Mouse (Mus musculus) megakaryocyte progenitor cell, adult 5-6 weeks (primary cell): ENCODE measurements around the gene Pgf. TPM values are rescaled to one million over a fixed set of nuclear protein-coding genes. Genes with fewer than 3 reads are reported as not detected.
"Not testable (repeated sequence)": the region's sequence is repeated elsewhere in the genome, so short reads cannot be mapped to it uniquely, and the experiment has no call there.

Experiments used
- ATAC-seq: replicated peaks from 2 replicates; pipeline ENCODE4 v1.8.0; 2016; ENCODE audit warnings: mild to moderate bottlenecking, moderate TSS enrichment, inconsistent platforms; ENCODE audit not compliant: poor library complexity
- total RNA-seq, 2 experiments: library from RNA; stranded (forward) in 1 of 2; stranded (reverse) in 1 of 2; fragments of 157-497, 149-512 nt in 1 of 2; fragments of 200-1000 nt in 1 of 2; gene quantifications; 2 replicates each; pipeline versions ENCODE4 v1.2.3 to v1.2.4; 2015 to 2017

The Pgf gene
- total RNA-seq, 2 experiments from 2014 or later, result not detected

- ATAC-seq, result no peak
Measured at GRCm38 (mm10) chr12:85159592-85159991, 18.0 kb downstream of the Pgf start.

- no peak for ATAC-seq
Measured at GRCm38 (mm10) chr12:85158801-85159200, 18.8 kb downstream of the Pgf start.

- no peak for ATAC-seq
Measured at GRCm38 (mm10) chr12:85157797-85158460, 19.7 kb downstream of the Pgf start.

DNA sequence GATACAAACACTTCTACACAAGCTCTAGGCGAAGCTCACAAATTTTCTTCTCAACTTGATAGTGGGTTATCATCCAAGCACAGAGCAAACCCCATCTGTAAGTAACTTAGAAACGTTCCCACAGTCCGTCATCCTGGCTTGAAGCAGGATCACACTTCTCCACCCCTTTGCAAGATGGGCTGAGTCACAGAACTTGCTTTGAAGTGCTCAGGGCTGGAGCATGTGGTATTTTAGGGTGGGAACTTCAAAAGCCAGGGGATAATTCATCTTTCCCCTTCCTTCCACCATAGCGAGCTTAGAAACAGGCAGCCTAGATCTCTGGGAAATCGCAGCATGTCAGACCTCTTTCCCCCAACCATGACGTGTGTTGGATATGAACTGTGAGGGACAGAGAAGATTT lies 21.3 kb downstream of the Pgf start:
- no peak for ATAC-seq

DNA sequence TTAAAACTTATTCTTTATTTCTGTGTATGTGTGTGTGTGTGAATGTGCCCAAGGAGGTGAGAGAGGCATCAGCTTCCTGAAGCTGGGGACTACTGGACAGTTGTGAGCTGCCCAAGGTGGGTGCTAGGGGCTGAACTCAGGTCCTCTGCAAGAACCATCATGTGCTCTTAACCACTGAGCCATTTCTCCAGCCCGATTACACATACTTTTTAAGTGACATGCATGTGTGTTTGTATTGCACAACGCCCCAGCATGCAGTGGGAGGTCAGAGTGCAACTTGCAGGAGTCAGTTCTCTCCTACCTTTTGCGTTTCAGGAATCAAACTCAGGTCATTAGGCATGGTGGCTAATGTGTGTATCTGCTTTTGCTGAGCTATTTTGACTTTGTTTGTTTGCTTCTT lies 24.6 kb downstream of the Pgf start:
- ATAC-seq, result peak; percentile 35; the same call in 1 of the 2 replicates

DNA sequence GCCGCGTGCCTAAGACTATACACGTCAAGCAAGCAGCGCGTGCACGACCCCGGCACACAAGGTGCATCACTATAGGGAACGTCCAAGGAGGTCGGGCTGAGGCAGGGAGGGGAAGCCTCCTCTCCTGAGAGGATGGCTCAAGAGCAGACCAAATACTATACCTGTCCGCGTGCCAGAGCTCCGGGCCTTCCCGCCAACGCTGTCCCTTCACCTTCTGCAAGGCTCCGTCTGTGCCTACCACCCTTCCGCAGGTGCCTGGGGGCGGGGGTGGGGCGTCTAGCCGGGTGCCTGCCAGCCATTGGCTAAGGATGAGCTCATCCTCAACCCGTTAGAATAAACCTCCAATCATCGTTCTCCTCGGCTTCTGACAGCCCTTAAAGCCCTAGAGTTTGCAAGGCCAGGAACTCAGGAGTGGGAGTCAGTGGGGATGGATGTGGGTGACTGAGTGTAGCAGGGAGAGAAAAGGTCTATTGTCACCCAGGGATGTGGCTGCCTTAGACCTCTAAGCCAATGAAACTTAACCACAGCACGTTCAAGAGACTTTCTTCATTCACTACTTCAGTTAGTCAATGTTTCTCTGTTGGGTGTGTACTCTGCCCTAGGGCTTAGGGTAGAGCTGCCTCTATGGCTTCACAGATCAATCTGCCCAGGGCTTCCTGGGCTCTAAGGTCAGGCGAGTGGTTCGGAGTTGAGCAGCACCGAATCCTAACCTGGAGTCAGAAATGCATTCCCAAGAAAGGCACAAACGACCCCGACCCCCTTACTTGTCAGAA lies 26.4 kb downstream of the Pgf start, which contains the start of gene Rps6kl1:
Gene Rps6kl1 (minus strand): TSS at position 263 of the 773 bp plus-strand sequence.
- peak; percentile 87 for ATAC-seq

DNA sequence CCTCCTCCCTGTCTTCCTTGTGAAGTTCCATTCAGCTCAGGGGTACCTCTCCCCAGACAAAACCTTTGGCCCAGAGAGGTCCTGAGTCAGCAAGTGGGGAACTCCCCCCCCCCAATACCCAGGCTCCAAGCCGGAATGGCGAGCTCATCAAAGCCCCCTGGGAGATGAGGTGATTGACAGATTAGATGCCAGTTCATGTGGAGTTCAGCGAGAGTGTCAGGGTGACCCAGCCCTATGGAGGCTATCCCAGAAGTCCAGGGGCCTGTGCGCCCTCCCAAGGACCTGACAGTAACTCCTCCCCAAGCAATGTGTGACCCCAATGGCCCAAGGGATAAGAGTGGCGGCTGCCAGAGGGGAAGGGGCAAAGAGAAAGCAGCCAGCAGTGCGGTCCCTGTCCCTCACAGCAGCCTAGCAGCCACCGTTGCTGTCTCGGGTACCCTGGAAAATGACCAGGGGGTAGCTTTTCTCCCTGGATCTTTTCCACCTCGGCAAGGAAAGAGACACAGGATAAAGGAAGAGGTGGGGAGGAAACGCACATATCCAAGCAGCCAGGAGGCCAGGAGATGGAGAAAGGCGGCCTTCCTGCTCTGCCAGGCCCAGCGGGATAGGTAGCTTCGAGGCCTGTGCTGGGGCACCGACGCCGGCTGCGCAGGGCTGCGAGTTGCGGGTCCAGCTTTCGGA lies 27.1 kb downstream of the Pgf start:
- no peak for ATAC-seq

GRCm38 (mm10) chr12:85146881-85147280 lies 30.7 kb downstream of the Pgf start:
- ATAC-seq, result no peak

DNA sequence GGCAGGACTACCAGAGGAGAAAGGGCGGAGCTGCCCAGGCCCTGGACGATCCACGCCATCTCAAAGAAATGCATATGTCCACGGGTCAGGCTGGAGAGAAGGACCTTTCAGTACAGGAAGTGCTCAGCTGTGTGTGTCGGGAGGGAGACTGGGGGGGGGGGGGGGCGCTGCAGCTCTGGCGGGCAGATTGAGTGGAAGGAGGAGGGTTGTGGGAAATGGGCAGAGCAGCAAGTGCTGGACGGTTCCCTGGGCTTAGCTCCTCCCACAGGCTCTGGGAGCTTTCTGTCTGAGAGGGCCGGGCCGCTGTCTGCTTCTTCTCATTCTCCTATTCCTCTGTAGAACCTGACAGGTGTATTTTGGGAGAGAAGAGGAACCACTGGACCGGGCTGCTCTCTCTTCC lies 31.2 kb downstream of the Pgf start:
- ATAC-seq, result 0 out of 2 replicates have a peak, but pooled peaks have one; percentile 12

GRCm38 (mm10) chr12:85145630-85146029 lies 32.0 kb downstream of the Pgf start:
- ATAC-seq, result no peak

DNA sequence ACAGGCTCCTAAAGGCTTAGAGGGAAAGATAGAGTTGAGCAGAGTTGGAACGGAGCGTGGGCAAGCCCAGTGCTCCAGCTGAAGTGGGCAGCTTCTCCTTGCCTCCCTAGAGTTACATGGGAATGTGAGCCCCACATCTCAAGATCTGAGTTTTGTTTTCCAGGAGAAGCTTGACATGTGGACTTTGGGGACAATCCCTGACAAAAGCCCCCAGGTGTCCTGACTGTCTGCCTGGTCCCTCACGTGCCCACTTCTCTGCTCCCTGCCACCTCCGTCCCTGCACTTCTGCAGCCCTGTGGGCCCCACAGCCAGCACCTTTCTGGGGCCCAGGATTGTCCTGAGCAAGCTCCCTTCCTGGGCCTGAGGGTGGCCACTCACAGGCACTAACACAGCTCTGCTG lies 32.8 kb downstream of the Pgf start:
- no peak for ATAC-seq

GRCm38 (mm10) chr12:85144276-85144675 lies 33.3 kb downstream of the Pgf start:
- ATAC-seq, result not testable (repeated sequence)

DNA sequence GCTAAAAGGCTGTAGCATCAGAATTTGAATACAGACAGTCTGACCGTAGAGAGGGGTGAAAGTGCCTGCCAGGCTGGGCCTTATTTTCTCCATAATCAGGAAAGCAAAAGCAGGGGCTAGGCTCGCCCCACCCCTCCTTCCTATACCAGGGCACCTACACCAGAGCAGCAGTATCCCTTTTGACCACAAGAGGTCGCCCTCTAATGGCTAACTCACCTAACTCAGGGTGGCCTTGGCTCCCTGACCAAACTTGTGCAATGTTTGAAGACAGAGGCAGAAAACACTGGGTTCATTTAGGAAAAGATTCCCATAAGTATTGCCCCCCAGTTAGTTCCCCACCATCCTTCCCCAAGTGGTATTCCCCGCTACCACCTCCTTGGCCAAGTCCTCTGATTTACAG lies 34.8 kb downstream of the Pgf start:
- peak; percentile 88 for ATAC-seq

- no peak for ATAC-seq
Measured at GRCm38 (mm10) chr12:85141096-85141495, 36.5 kb downstream of the Pgf start.

DNA sequence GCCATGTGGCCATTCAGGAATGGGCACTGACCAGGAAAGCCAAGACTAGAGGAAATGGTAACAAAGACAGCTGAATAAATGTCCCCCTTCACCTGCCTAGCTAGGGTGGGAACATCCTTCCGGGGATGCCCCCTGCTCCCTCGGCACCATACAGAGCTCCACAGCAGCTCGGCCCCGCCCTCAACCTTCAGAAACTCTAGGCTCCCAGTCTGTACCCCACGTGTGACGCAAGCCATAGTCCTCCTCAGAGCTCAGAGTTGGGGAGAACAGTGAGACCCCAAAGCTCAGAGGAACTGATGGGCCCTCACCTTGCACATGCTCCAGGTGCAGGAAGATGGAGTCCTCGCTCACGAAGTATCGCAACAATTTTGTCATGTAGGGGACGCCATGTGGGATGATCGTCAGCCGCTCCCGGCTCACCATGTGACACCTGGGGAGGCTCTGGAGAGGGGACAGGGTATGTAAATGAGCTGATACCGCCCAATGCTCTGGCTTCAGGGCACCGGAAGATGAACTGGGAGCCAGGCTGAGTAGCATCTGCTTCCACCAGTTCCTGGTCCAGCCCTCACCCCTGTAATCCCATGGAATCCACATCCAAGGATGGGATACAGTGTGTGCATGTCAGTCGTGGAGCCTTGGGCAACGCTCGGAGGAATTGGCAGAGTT lies 37.4 kb downstream of the Pgf start:
- no peak for ATAC-seq

DNA sequence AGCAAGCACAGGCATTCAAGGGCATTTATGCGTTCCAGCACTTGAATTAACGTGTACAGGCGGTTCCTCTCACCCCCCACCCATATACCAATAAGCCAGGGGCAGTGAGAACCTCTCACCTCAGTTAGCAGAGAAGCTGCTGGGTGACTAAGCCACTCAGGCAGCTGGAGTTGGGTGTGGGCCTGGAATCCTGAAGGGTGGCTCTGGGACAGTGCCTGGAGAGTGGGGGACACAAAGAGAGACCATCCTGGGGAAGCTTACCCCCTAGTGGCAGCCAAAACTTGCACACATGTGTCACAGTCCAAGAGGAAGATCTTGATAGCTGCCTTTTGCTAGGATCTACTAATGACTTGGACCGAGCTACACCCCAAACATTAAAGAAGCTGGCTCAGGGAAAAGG lies 41.0 kb downstream of the Pgf start:
- 0 out of 2 replicates have a peak, but pooled peaks have one; percentile 20 for ATAC-seq

DNA sequence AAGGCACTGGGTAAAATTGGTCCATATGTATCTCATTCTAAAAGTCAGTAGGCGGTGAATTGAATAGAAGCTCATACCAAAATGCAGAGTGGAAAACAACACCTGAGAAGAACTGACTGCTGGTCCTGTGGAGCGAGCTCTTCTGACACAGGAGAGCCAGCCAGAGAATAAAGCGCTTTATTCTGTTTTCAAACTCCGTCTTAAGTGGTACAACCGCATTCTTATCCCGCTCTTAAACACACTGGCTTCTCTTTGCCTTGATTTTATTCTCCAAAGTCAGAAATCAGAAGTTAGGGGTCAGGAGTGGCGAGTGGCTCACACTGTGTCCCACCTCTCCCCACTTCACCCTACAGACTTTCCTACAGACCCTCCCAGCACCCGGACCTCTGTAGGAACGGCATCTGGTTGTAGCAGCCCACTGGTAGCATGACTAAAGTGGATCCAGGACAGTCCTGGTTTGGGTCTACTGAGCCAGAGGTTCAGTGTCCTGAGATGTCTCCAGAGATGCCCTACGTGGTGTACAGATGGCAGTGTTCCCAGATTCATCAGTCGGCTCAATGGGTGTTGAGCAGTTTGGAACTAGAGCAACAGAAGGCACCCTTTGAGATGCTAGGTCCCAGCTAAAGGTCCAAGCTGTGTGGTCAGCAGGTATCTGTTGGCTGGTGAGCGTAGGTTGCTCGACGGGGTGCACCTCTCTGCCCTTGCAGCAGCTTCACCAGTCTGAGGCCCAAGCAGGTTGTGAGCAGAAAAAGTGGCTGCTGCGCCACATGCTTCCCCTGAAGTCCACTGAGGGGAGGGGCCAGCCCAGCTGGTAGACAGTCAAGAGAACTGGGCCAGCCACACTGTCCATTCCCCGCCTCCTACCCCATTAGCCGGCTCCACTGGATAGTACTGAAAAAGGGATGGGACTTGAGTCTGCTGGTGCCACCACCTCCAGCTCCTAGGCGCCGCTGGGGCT lies 41.8 kb downstream of the Pgf start:
- ATAC-seq, result no peak; the same call in 1 of the 2 replicates

DNA sequence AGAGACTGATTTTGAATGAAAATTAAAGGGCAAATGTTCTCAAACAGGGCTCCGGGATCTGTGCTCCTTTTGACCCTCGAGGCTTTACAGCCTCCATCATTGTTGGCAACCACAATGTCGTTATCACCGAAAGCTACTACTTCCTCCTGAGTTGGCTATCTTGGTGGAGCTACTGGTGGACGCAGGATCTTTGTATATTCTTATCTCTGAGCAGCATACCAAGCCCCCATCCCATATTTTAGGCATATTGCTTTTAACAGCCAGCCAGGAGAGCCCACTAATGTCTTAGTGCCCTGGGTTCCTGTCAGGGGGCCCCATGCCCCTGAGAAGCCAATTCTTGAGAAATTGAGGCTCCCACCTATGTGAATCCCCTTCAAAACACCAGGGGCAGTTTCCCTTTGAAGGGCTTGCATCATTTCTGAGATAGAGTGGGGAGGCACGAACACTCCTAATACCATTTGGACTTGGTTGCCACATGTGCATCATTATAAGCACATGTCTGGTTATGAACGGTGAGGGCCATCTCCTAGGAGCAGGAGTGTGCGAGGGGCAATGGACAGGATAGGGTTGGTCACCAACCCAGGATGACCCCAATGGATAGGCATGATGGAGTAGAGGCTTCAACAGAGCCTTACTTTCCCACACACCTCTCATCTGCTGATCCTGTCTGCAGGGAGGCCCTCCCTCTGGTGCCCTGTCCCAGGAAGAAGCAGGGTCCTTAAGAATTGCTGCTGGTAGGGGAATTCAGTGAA lies 43.4 kb downstream of the Pgf start:
- no peak for ATAC-seq

- ATAC-seq, result no peak
Measured at GRCm38 (mm10) chr12:85131361-85131760, 46.2 kb downstream of the Pgf start.
